Mouse (Mus musculus): ENCODE measurements around the gene Mex3d.

DNA sequence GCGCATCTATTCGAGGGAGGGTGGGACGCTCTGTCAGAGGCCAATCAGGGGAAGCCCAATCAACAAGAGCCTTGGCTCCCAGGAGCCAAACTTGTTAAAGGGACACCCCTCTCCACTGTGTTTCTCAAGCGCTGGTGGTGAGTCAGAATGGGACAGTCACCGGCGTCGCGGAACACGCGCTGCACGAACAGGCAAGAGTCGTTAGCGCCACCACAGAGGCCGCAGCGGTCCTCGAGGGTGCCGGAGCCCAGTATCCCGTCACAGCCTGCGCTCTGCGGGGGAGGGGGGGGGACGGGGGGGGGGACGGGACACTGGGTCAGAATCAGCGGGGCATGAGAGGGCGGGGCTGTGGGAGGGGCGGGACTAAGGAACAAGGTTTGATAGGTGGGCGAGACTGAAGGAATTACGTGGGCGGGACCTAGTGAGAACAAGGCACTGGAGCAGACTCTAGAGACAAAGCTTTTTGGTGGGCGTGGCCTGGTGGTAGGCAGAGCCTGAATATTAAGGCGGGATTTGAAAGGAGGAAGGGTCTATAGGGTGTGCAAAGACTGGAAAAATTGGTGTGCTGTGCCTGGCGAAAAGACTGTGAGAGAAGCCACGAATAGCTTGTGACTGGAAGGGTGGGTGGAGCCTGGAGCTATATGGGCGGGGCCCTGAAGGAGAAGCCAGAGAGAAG is 44.6 kb downstream of the Mex3d start:
- no peak for TF ChIP-seq POLR2A (IDR thresholded peaks at IDR 0.05; ENCODE audit: insufficient read depth, low read depth, low read length)
- no peak for TF ChIP-seq CTCF (IDR thresholded peaks at IDR 0.05; ENCODE audit: insufficient read depth, low read depth, low read length)

Measured in olfactory bulb, adult 2 months (tissue).